In the genomic region with DNA sequence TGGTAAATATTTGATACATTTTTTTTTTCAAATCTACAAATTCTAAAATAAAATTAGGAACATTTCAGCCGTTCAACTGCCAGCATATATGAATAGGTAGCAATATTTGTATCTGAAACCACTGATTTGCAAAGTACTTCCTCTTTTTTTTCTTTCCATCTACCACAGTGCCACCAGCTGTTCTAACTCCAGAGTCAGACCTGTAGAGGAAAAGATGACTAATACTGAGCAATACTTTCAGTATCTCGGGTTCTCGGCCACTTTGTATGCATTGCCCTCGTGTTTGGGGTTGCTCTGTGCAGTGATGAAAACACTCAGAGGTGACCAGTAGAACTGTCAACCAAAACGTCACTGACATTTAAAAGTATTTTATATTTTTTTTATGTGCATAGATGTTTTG, we compare ENCODE assay signal across 13 mouse cellular contexts. TPM values are rescaled to one million over a fixed set of nuclear protein-coding genes. Genes with fewer than 3 reads are reported as not detected.
DNase-seq lines count a peak whose midpoint lies in the region; ATAC-seq and TF ChIP-seq lines count a peak whose summit lies in the region.
"Had no signal": no experiment of that assay in that cellular context is flagged by ENCODE, and none has a peak within 500 bp of the region (broad histone marks: within the 10 kb centered on the region; RNA-seq: fewer than 3 reads in every experiment).

No protein-coding gene starts in this region.

- no peak for ATAC-seq in lung, embryonic 14.5 days (ENCODE audit: insufficient read depth)
- peak; percentile 74 for ATAC-seq in activated CD4-positive, CD25-positive, alpha-beta regulatory T cell, adult 4 months

- WGBS in lung, embryonic 14.5 days: 68% methylated on average over 5 of the region's 5 CpGs
- 53% methylated on average over 5 of the region's 5 CpGs for WGBS in lung, adult 2 months
- WGBS in heart, adult 2 months: 53% methylated on average over 5 of the region's 5 CpGs

- 0 out of 2 replicates have a peak, but pooled peaks cover 4% of the 10 kb centered on the region for H3K4me1 ChIP-seq in lung, embryonic 14.5 days (ENCODE audit: insufficient read depth)
- H3K4me1 ChIP-seq in lung, adult 2 months (ENCODE audit: control insufficient read depth, insufficient read depth, low read length): no peaks in the 10 kb centered on the region
- H3K4me1 ChIP-seq in heart, adult 2 months (ENCODE audit: control insufficient read depth, insufficient read depth, low read length): peaks cover 5% of the 10 kb centered on the region

- no peaks in the 10 kb centered on the region for H3K9me3 ChIP-seq in lung, embryonic 14.5 days (ENCODE audit: low read depth, low read length)
- H3K9me3 ChIP-seq: embryonic facial prominence, embryonic 15.5 days; heart, embryonic 15.5 days; kidney, embryonic 15.5 days; liver, embryonic 15.5 days had no signal

- no peak for TF ChIP-seq POLR2A in lung, adult 2 months (IDR thresholded peaks at IDR 0.05; ENCODE audit: borderline replicate concordance, extremely low read depth, low read depth, low read length)
- no peak for TF ChIP-seq POLR2A in heart, adult 2 months (IDR thresholded peaks at IDR 0.05; ENCODE audit: insufficient read depth, low read depth, low read length)

- no peak overlapping the region for H3K4me2 ChIP-seq in lung, embryonic 14.5 days

- no peak for TF ChIP-seq EP300 in heart, adult 2 months (IDR thresholded peaks at IDR 0.05; ENCODE audit: insufficient read depth, low read depth, low read length)

- peaks cover 70% of the 10 kb centered on the region for H3K36me3 ChIP-seq in lung, embryonic 14.5 days (ENCODE audit: insufficient read depth)
- H3K36me3 ChIP-seq in heart, adult 2 months (ENCODE audit: control insufficient read depth, insufficient read depth, low read length): peaks cover 6% of the 10 kb centered on the region

- peak; percentile 19 for DNase-seq in lung, embryonic 14.5 days
- no peak for DNase-seq in lung, adult 2 months
- peak; percentile 71 for DNase-seq in CD4-positive, CD25-positive, alpha-beta regulatory T cell, adult 2 months (ENCODE audit: low read depth, low spot score)
- DNase-seq in naive thymus-derived CD4-positive, alpha-beta T cell, adult 2 months (ENCODE audit: low read depth): peak; percentile 52
- DNase-seq in frontal cortex, adult 2 months (ENCODE audit: extremely low spot score in 1 of 2, low spot score in 1 of 2): no peak
- no peak for DNase-seq in heart, adult 2 months
- no peak for DNase-seq in kidney, adult 18-20 months
- DNase-seq: right cerebral cortex, adult 18-20 months had no signal

- no peaks in the 10 kb centered on the region for H3K27me3 ChIP-seq in lung, embryonic 14.5 days (ENCODE audit: insufficient read depth, low read length)
- H3K27me3 ChIP-seq in heart, adult 2 months (ENCODE audit: control insufficient read depth, insufficient read depth, low read length): no peaks in the 10 kb centered on the region
- H3K27me3 ChIP-seq: embryonic facial prominence, embryonic 15.5 days; heart, embryonic 15.5 days; kidney, embryonic 15.5 days; liver, embryonic 15.5 days had no signal

- H3K79me2 ChIP-seq in heart, adult 2 months (replicated peaks; ENCODE audit: control insufficient read depth, insufficient read depth, low read length): peaks cover 2% of the 10 kb centered on the region; the same call in 1 of the 2 replicates

- no peak for TF ChIP-seq CTCF in lung, embryonic 14.5 days (IDR thresholded peaks at IDR 0.05; ENCODE audit: low read depth)
- no peak for TF ChIP-seq CTCF in lung, adult 2 months (IDR thresholded peaks at IDR 0.05; ENCODE audit: insufficient read depth, low read length)
- no peak for TF ChIP-seq CTCF in heart, adult 2 months (IDR thresholded peaks at IDR 0.05)

- no peak overlapping the region for H3K9ac ChIP-seq in lung, embryonic 14.5 days
- no peak overlapping the region for H3K9ac ChIP-seq in heart, adult 2 months (ENCODE audit: low read depth, low read length)
- H3K9ac ChIP-seq: embryonic facial prominence, embryonic 15.5 days; heart, embryonic 15.5 days; liver, embryonic 15.5 days had no signal

- intact Hi-C loops in heart, adult 2 months (cut with DNase I): no loop called here

- H3K27ac ChIP-seq in lung, embryonic 14.5 days (ENCODE audit: low read depth): no peak overlapping the region
- no peak overlapping the region for H3K27ac ChIP-seq in heart, adult 2 months
- H3K27ac ChIP-seq: embryonic facial prominence, embryonic 15.5 days; heart, embryonic 15.5 days; kidney, embryonic 15.5 days; liver, embryonic 15.5 days had no signal

- no peak overlapping the region for H3K4me3 ChIP-seq in lung, embryonic 14.5 days (ENCODE audit: low read depth, low read length)
- H3K4me3 ChIP-seq in lung, adult 2 months (replicated peaks; ENCODE audit: extremely low read depth, low read depth, low read length): no peak overlapping the region
- no peak overlapping the region for H3K4me3 ChIP-seq in heart, adult 2 months
- H3K4me3 ChIP-seq: liver, embryonic 15.5 days had no signal

RNA-seq across cellular contexts. Expression of a gene that starts 2.2 kb away (rescaled TPM):
- 55.3 and 59.2 TPM in 2 replicates for polyA plus RNA-seq in lung, embryonic 14.5 days (2014; fragmentation: Nextera tagmentation; extraction: Ambion mirVana)
- polyA plus RNA-seq in lung, adult 2 months (2012; rRNA removed): 15.2 and 15.7 TPM in 2 replicates
- 10 to 100 TPM; 50.1 to 55.2 TPM for polyA plus RNA-seq in activated CD4-positive, CD25-positive, alpha-beta regulatory T cell, adult 4 months (2017; shearing (Covaris generic))
- 42.2 and 43.0 TPM in 2 replicates for polyA plus RNA-seq in frontal cortex, adult 2 months (2012; rRNA removed)
- total RNA-seq in heart, adult 2 months (2021): 1 to 10 TPM; 8.3 to 9.1 TPM
- polyA plus RNA-seq in heart, adult 2 months (2012; rRNA removed): 8.2 and 9.4 TPM in 2 replicates

RNA-seq across cellular contexts. Expression of a gene that starts 28.3 kb away (rescaled TPM):
- 177 TPM in 2 replicates for polyA plus RNA-seq in lung, embryonic 14.5 days (2014; fragmentation: Nextera tagmentation; extraction: Ambion mirVana)
- polyA plus RNA-seq in lung, adult 2 months (2012; rRNA removed): 36.4 and 56.2 TPM in 2 replicates
- polyA plus RNA-seq in activated CD4-positive, CD25-positive, alpha-beta regulatory T cell, adult 4 months (2017; shearing (Covaris generic)): 10 to 100 TPM; 62.2 to 64.2 TPM
- 170 TPM in 2 replicates for polyA plus RNA-seq in frontal cortex, adult 2 months (2012; rRNA removed)
- 10 to 100 TPM; 40.3 to 41.0 TPM for total RNA-seq in heart, adult 2 months (2021)
- 29.5 and 35.9 TPM in 2 replicates for polyA plus RNA-seq in heart, adult 2 months (2012; rRNA removed)

Comparison
In these comparisons a context has a peak if more than half of its experiments do, and no peak if none do; other contexts are left out.
1. DNase-seq: peak in lung, embryonic 14.5 days (single experiment), CD4-positive, CD25-positive, alpha-beta regulatory T cell, adult 2 months (single experiment) and naive thymus-derived CD4-positive, alpha-beta T cell, adult 2 months (single experiment); none in lung, adult 2 months (single experiment), frontal cortex, adult 2 months (0 of 2), heart, adult 2 months (0 of 2) and kidney, adult 18-20 months (single experiment).